Mouse (Mus musculus) heart, adult 2 months (tissue): ENCODE results near the gene Ppp1r21.

Experiments used
- CTCF ChIP-seq: fragments of 200-600 bp; IDR thresholded peaks from 2 replicates; pipeline ENCODE4 v1.8.1; 2022; ENCODE audit warnings: antibody characterized with exemption, mild to moderate bottlenecking, moderate library complexity
- POLR2A ChIP-seq: fragments of 200-500 bp; IDR thresholded peaks from 2 replicates; pipeline ENCODE4 v1.6.1; 2011; ENCODE audit warnings: mild to moderate bottlenecking, low read depth, low read length, control low read depth; ENCODE audit not compliant: insufficient read depth

GRCm38 (mm10) chr17:88552556-88552955, 22.6 kb downstream of the Ppp1r21 start:
- TF ChIP-seq CTCF (no peak), POLR2A (no peak)
